Mouse (Mus musculus): ENCODE data around the gene Ndufs2.
A peak's percentile ranks its signal among the peaks of the same experiment; 100 is the strongest.

Ndufs2 gene

GRCm38 (mm10) chr1:171250680-171251593 lies at the start of gene Ndufs2:
Ndufs2 (minus strand) TSS chr1:171251388.
- DNase-seq: peak; percentile 33

- DNase-seq: no peak
Observed at GRCm38 (mm10) chr1:171298226-171298625, 47.0 kb upstream of the Ndufs2 start.

- DNase-seq: no peak
Observed at GRCm38 (mm10) chr1:171295063-171295402, 43.8 kb upstream of the Ndufs2 start.

- peak; percentile 74 for DNase-seq
Observed at GRCm38 (mm10) chr1:171294298-171295062, 43.3 kb upstream of the Ndufs2 start, which contains the start of gene Ufc1. Ufc1 (minus strand) TSS chr1:171295024.

- no peak for DNase-seq
Observed at GRCm38 (mm10) chr1:171293906-171294297, 42.7 kb upstream of the Ndufs2 start.

GRCm38 (mm10) chr1:171293351-171293750 lies 42.2 kb upstream of the Ndufs2 start:
- DNase-seq: no peak

GRCm38 (mm10) chr1:171288328-171288727 lies 37.1 kb upstream of the Ndufs2 start:
- DNase-seq: no peak

GRCm38 (mm10) chr1:171287136-171288081 lies 36.2 kb upstream of the Ndufs2 start, which contains the start of gene Usp21:
Usp21 (minus strand) TSS chr1:171287991.
- DNase-seq: peak; percentile 93

- DNase-seq: no peak
Observed at GRCm38 (mm10) chr1:171286517-171286916, 35.3 kb upstream of the Ndufs2 start.

GRCm38 (mm10) chr1:171285096-171285892 lies 34.1 kb upstream of the Ndufs2 start:
- DNase-seq: no peak

- no peak for DNase-seq
Observed at GRCm38 (mm10) chr1:171284491-171284890, 33.3 kb upstream of the Ndufs2 start.

GRCm38 (mm10) chr1:171283188-171284160 lies 32.3 kb upstream of the Ndufs2 start:
- no peak for DNase-seq

GRCm38 (mm10) chr1:171282086-171282805 lies 31.1 kb upstream of the Ndufs2 start:
- DNase-seq: no peak

GRCm38 (mm10) chr1:171281528-171281923 lies 30.3 kb upstream of the Ndufs2 start:
- peak; percentile 75 for DNase-seq

GRCm38 (mm10) chr1:171280916-171281527 lies 29.8 kb upstream of the Ndufs2 start, which contains the start of gene Ppox:
Ppox (minus strand) TSS chr1:171281186.
- DNase-seq: peak; percentile 75

- DNase-seq: no peak
Observed at GRCm38 (mm10) chr1:171280250-171280915, 29.2 kb upstream of the Ndufs2 start.

- DNase-seq: no peak
Observed at GRCm38 (mm10) chr1:171279721-171280120, 28.5 kb upstream of the Ndufs2 start.

GRCm38 (mm10) chr1:171279012-171279705 lies 28.0 kb upstream of the Ndufs2 start:
- no peak for DNase-seq

All from right cerebral cortex, postnatal 4 days (tissue).